Mouse (Mus musculus) ES-E14 (cell line): ENCODE data around the gene Rasd1.

ENCODE experiments used
- CHD2 ChIP-seq: IDR thresholded peaks from 2 replicates; pipeline ENCODE4 v1.6.1; 2014; ENCODE audit warnings: mild to moderate bottlenecking, low read depth, low read length, inconsistent platforms
- HCFC1 ChIP-seq: IDR thresholded peaks from 2 replicates; pipeline ENCODE4 v1.6.1; 2012; ENCODE audit warnings: low read length, inconsistent platforms, borderline replicate concordance; ENCODE audit not compliant: insufficient read depth
- ZC3H11A ChIP-seq: IDR thresholded peaks from 2 replicates; pipeline ENCODE4 v1.6.1; 2012; ENCODE audit warnings: low read depth, mild to moderate bottlenecking, inconsistent platforms, low read length, borderline replicate concordance
- ZNF384 ChIP-seq: IDR thresholded peaks from 2 replicates; pipeline ENCODE4 v1.6.1; 2012; ENCODE audit warnings: low read depth, low read length, inconsistent platforms

- TF ChIP-seq CHD2 (no peak), HCFC1 (no peak), ZNF384 (no peak), ZC3H11A (no peak)
These were observed 11.9 kb downstream of the Rasd1 start for GRCm38 (mm10) chr11:59952892-59953291.
